Mouse (Mus musculus): ENCODE results near the gene Rab4a.

DNA sequence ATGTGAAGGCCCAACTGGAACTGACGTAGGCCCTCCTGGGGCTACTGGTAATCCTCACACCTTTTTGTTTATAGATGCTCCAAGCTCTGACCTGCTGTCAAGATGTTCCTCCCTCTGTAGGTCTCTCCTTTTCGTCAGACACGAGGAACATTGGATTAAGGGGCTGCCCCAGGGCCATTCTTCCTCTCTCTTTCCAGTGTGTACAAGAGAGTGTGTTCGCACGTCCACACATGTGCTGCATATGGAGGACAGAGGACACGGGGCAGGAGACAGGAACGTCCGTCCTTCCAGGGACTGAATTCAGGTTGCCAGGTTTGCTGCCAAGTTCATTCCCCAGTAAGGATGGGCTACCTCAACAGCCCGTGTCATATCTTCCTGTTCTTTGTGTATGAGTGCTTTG lies 16.3 kb upstream of the Rab4a start:
- TF ChIP-seq POLR2A (IDR thresholded peaks at IDR 0.05; ENCODE audit: borderline replicate concordance, insufficient read depth, low read length) (no peak), CTCF (IDR thresholded peaks at IDR 0.05; ENCODE audit: borderline replicate concordance, insufficient read depth, low read depth, low read length) (no peak)
